Mouse (Mus musculus) lung, adult 2 months (tissue): Measurements from ENCODE around the gene 6330409D20Rik.

ENCODE experiments used
- CTCF ChIP-seq: fragments of 200-500 bp; IDR thresholded peaks from 2 replicates; pipeline ENCODE4 v1.5.1; 2011; ENCODE audit warnings: mild to moderate bottlenecking, low read length, control low read depth; ENCODE audit not compliant: insufficient read depth
- POLR2A ChIP-seq: fragments of 200-500 bp; IDR thresholded peaks from 2 replicates; pipeline ENCODE4 v1.6.1; 2011; ENCODE audit warnings: low read depth, mild to moderate bottlenecking, control low read depth, low read length, borderline replicate concordance; ENCODE audit errors: extremely low read depth

- TF ChIP-seq CTCF: no peak
- TF ChIP-seq POLR2A: no peak
Observed at GRCm38 (mm10) chr2:32705018-32705417, 35.8 kb downstream of the 6330409D20Rik start.
